Mouse (Mus musculus) limb, embryonic 13.5 days (tissue): ENCODE measurements around the gene Gipc1. TPM values are rescaled to one million over a fixed set of nuclear protein-coding genes. Genes with fewer than 3 reads are reported as not detected.
A peak's percentile ranks its signal among the peaks of the same experiment; 100 is the strongest.

ENCODE experiments used
- ATAC-seq: fragments of 200-750 bp; cut with Nextera tagmentation; 2 replicates; pipeline ENCODE4 v1.8.0; 2017; ENCODE audit warnings: low read depth, moderate number of reproducible peaks, moderate TSS enrichment; ENCODE audit not compliant: low FRiP score
- H3K27ac ChIP-seq: fragments of 300-500 bp; sonication (generic); 2 replicates; pipeline ENCODE4 v1.5.1; 2015; ENCODE audit warnings: inconsistent platforms, mild to moderate bottlenecking, moderate library complexity
- H3K27me3 ChIP-seq: fragments of 300-500 bp; sonication (generic); 2 replicates; pipeline ENCODE4 v1.6.1; 2015; ENCODE audit warnings: mild to moderate bottlenecking, inconsistent platforms
- H3K36me3 ChIP-seq: fragments of 300-500 bp; sonication (generic); 2 replicates; pipeline ENCODE4 v1.6.1; 2015; ENCODE audit warnings: inconsistent platforms, mild to moderate bottlenecking, moderate library complexity
- H3K4me1 ChIP-seq: fragments of 300-500 bp; sonication (generic); 2 replicates; pipeline ENCODE4 v1.6.1; 2015; ENCODE audit warnings: inconsistent platforms
- H3K4me2 ChIP-seq: fragments of 300-500 bp; sonication (generic); replicated peaks from 2 replicates; pipeline ENCODE4 v1.6.1; 2015; ENCODE audit warnings: inconsistent platforms, mild to moderate bottlenecking, moderate library complexity
- H3K4me3 ChIP-seq: fragments of 300-500 bp; sonication (generic); 2 replicates; pipeline ENCODE4 v1.5.1; 2015; ENCODE audit warnings: moderate library complexity, mild to moderate bottlenecking, inconsistent platforms
- H3K9ac ChIP-seq: fragments of 300-500 bp; sonication (generic); 2 replicates; pipeline ENCODE4 v1.6.1; 2015; ENCODE audit warnings: mild to moderate bottlenecking, inconsistent platforms
- H3K9me3 ChIP-seq: fragments of 300-500 bp; sonication (generic); 2 replicates; pipeline ENCODE4 v1.6.1; 2016; ENCODE audit warnings: inconsistent platforms
- WGBS: fragments of 180-500 bp; shearing (Covaris S2); methylation state at CpG from one replicate; pipeline ENCODE4 v1.1.7; 2015; 5-methylcytosine and 5-hydroxymethylcytosine counted together
- polyA plus RNA-seq: library from polyadenylated mRNA; unstranded; fragments of >200 nt; fragmentation: Nextera tagmentation; extraction: Ambion mirVana; gene quantifications from 2 replicates; pipeline ENCODE4 v1.2.1, GENCODE M21; 2015

Gipc1 gene
- polyA plus RNA-seq, 1 experiment from 2014 or later: 167 TPM

DNA sequence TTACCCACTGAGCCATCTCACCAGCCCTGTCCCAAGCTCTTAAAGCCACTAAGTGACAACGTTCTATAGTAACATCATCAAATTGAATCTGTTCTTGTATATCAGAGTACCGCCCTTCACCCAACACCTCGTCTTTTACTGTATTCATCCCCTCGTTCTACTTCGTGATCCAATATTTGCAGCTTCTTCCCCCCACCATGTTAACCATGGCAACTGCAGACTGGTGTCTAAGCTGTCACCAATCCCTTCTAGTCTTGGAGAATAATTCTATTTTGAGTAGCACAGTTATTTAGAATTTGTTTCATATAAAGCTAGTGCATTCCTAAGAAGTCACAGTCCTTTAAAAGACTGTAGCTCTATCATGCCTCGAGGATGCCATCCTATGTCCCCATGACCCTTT, 36.8 kb downstream of the Gipc1 start:
- peaks cover 66% of the 10 kb centered on the region for H3K36me3 ChIP-seq

DNA sequence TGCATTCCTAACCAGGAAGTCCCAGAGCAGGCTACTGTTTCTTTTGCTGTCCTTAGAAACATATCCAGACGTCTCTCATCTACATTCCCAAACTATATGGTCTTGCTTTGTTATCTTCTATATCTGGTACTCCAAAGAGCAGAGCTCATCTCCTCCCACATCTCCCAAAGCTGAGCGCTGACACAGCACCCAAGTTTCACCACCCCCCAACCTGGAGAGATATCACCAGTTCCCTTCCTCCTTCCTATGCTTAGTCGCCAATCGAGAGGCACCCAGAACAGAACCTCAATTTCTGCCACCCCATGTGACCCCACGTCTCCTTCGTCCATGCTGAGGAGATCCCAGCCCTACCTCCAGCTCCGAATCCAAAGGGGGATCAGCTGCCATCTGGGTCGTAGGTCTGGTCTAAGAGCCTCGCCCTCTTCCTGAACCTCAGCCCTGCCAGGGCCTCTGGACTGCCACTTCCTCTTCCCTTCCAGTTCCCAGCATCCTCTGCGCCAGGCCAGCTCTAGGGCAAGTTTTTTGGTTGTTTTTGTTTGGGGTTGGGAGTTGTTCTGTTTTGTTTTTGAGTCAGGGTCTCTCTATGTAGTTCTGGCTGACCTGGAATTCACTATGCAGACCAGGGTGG, 41.2 kb downstream of the Gipc1 start:
- ATAC-seq: no peak
- H3K4me1 ChIP-seq: peaks cover 20% of the 10 kb centered on the region
- peaks cover 39% of the 10 kb centered on the region for H3K36me3 ChIP-seq
- 81% methylated on average over 10 of the region's 10 CpGs for WGBS
- H3K9ac ChIP-seq: no peak overlapping the region
- H3K27me3 ChIP-seq: no peaks in the 10 kb centered on the region
- no peak overlapping the region for H3K27ac ChIP-seq
- H3K4me3 ChIP-seq: no peak overlapping the region
- no peaks in the 10 kb centered on the region for H3K9me3 ChIP-seq
- no peak overlapping the region for H3K4me2 ChIP-seq

More for the DNA sequence above, 36.8 kb downstream of the Gipc1 start:
- H3K9ac ChIP-seq: no peak overlapping the region
- no peaks in the 10 kb centered on the region for H3K9me3 ChIP-seq
- H3K4me2 ChIP-seq: no peak overlapping the region
- H3K4me3 ChIP-seq: no peak overlapping the region
- H3K27ac ChIP-seq: no peak overlapping the region
- no peaks in the 10 kb centered on the region for H3K27me3 ChIP-seq
- WGBS: 89% methylated on average over 6 of the region's 6 CpGs
- no peak for ATAC-seq
- H3K4me1 ChIP-seq: peaks cover 4% of the 10 kb centered on the region; the same call in 1 of the 2 replicates

DNA sequence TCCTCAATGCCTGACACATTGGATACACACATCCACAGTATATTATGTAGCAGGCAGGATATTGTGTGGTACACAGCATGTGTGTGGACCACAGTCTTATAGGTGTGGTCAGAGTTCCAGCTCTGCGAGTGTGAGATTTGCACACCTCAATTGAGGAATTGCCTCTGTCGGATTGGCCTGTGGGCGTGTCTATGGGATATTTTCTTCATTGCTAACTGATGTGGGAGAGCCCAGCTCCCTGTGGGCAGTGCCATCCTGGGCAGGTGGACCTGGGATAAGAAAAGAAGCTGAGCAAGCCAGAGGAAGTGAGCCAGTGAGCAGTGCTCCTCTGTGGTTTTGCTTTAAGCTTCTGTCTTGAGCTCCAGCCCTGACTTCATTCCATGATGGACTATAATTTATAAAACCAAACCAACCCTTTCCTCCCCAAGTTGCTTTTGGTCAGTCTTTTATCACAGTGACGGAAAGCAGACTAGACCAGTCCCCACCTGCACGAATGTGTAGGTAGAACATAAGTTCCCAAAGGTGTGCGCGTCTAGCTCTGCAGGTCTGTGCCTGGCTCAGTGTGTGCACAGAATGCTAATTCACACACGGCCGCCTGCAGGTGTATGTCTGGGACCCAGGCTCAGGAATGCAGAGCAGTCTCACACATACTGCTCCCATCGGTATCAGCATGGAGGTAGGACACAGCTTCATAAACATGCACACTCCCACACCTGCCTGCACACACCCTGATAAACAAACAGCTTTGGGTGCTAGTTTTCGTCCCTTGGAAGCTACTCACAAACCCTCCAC, 42.1 kb downstream of the Gipc1 start:
- Histone ChIP-seq H3K9me3 (no peaks in the 10 kb centered on the region), H3K4me1 (peaks cover 23% of the 10 kb centered on the region), H3K4me2 (no peak overlapping the region), H3K4me3 (no peak overlapping the region), H3K27me3 (no peaks in the 10 kb centered on the region), H3K9ac (no peak overlapping the region), H3K27ac (no peak overlapping the region), H3K36me3 (peaks cover 32% of the 10 kb centered on the region)
- WGBS: 82% methylated on average over 11 of the region's 11 CpGs
- ATAC-seq: no peak

DNA sequence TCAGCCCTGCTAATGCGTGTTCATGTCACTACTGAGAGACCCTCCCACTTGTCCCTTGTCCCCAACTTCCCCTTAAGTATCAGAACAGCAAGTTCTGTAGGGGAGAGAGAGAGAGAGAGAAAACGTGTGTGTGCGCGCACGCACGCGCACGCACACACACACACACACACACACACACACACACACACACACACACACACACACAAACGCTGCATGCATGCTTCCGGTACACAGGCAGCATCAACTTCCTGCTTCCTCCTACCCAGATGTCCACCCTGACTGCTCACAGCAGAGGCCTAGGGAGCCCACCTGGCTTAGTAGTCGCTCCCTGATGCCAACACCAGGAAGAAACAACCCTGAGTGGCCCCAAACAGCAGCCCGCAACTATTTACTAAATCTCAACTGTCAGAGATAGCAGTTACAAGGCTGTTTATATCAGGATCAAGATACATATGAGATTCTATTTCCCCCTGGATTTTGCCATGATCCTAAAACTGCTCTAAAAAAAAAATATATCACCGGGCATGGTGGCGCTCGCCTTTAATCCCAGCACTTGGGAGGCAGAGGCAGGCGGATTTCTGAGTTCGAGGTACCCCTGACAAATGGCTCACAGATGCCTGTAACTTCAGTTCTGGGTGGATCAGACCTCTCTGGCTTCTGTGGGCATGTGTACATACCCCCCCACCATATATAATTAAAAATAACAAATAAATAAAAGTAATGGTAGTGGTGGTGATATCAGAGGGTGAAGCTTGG, 43.1 kb downstream of the Gipc1 start:
- Histone ChIP-seq H3K27me3 (no peaks in the 10 kb centered on the region), H3K4me1 (peaks cover 31% of the 10 kb centered on the region), H3K4me2 (no peak overlapping the region), H3K9ac (no peak overlapping the region), H3K9me3 (no peaks in the 10 kb centered on the region), H3K36me3 (peaks cover 25% of the 10 kb centered on the region), H3K4me3 (no peak overlapping the region), H3K27ac (no peak overlapping the region)
- ATAC-seq: no peak
- WGBS: 85% methylated on average over 10 of the region's 17 CpGs

DNA sequence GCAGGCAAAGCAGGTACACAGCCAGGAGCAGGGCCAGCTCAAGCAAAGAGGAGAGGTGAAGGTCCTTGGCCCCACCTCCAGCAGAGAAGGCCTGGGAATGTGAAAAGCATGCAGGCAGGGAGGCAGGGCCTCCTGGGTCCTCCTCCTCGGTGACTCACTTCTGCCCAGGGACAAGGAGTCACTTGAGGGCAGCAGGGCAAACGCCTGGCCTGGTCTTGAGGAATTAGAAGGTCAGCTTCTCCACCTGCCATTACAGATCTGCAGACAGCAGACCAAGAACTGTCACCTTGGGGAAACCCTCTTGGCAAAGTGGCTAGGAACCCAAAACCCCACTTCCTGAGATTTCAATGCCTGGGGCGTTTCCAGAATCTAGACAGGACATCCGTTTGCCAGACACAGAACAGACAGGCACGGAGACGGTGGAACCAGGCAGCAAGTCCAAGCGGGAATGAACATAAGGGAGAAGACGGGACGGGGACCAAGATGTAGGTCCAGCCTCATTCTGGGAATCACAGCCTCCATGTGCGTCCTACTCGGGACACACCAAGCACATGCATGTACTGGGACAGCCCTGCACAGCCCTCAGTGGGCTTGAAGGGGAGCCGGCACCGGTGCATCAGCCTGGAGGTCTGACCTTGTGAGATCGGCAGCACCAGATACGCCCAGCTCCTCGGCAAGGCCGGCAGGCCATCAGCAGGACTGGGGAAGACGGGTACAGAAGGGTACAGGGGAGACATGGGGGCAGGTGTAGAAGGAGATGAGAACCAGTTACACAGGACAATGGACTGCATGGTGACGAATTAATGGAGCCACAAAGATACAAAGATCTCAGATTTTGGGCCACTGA, 45.1 kb downstream of the Gipc1 start:
- peak overlapping the region; percentile 96 for H3K4me2 ChIP-seq
- ATAC-seq: no peak
- no peaks in the 10 kb centered on the region for H3K9me3 ChIP-seq
- 51% methylated on average over 19 of the region's 19 CpGs for WGBS
- no peaks in the 10 kb centered on the region for H3K27me3 ChIP-seq
- peaks cover 4% of the 10 kb centered on the region for H3K36me3 ChIP-seq
- peaks cover 31% of the 10 kb centered on the region for H3K4me1 ChIP-seq
- H3K9ac ChIP-seq: peak overlapping the region; percentile 95; the same call in 1 of the 2 replicates
- peak overlapping the region; percentile 22; the same call in 1 of the 2 replicates for H3K27ac ChIP-seq
- H3K4me3 ChIP-seq: peak overlapping the region; percentile 87

DNA sequence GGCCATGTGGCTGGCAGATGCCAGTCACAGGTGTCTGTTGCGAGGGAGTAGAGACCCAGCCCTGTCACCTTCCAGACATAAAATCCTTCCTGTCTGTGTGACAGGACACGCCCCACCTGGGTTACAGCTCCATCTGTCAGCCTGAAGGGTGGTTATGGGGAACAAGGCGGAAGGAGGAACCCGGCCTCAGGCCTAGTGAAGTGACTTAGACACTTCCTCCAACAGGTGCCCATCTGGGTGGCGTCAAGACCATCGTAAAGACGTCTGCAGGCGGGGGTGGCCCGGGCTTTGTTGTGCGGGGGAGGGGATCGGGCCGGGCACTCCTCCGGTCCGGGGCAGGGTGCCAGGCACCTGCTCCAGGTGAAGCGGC, 45.8 kb downstream of the Gipc1 start:
- Histone ChIP-seq H3K4me1 (peaks cover 31% of the 10 kb centered on the region), H3K4me3 (peak overlapping the region; percentile 87), H3K36me3 (no peaks in the 10 kb centered on the region), H3K9me3 (no peaks in the 10 kb centered on the region), H3K27me3 (no peaks in the 10 kb centered on the region), H3K4me2 (peak overlapping the region; percentile 96), H3K27ac (peak overlapping the region; percentile 56; the same call in 1 of the 2 replicates), H3K9ac (peak overlapping the region; percentile 95)
- 0 out of 2 replicates have a peak, but pooled peaks have one; percentile 7 for ATAC-seq
- 2% methylated on average over 15 of the region's 15 CpGs for WGBS

DNA sequence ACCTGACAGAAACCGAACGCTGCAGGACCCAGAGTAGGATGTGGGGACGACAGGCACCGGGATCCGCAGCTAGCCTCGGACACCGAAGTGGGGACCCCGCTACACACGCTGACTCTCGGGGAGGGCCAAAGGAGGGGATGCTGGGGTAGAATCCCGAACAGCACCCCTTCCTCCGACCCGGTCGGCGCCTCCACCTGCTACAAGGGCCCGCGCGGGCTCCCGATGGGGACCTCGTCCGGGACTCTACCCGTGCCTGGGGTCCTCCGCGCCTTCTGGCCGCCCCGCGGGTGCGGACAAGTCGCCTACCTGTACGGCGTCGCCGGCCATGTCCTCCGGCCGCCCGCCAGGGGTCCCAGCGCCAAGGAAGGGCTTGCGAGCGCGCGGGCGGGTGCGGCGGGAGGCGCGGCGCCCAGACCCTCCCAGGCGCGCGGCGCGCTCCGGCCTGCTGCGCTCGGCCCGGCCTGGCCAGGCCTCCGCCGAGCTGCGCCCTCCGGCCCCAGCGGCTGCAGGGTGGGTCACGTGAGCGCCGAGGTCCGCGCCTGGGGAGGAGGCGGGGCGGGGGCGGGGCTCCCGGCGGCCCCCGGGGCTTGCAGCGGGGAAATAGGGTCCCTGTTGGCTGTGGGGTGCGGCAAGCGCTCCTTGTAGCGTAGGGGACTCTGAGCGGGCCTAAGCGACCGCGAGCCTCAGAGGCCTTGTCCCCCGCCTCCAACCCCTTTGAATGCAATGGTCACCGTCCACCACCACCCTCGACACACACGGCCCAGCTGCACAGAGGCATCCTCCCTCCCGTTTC, 46.4 kb downstream of the Gipc1 start, which contains the start of gene Pkn1:
Gene Pkn1 (minus strand): TSS at position 519 of the 793 bp plus-strand sequence.
- Histone ChIP-seq H3K4me3 (peak within 1 kb of the TSS; percentile 87), H3K9ac (peak within 1 kb of the TSS; percentile 95), H3K4me2 (peak within 1 kb of the TSS; percentile 96), H3K27me3 (no peaks in the 10 kb centered on the region), H3K36me3 (no peaks in the 10 kb centered on the region), H3K9me3 (no peaks in the 10 kb centered on the region), H3K4me1 (peaks cover 30% of the 10 kb centered on the region), H3K27ac (peak within 1 kb of the TSS; percentile 56; the same call in 1 of the 2 replicates)
- WGBS: under 1% methylated on average over 62 of the region's 85 CpGs
- ATAC-seq: peak; percentile 89

DNA sequence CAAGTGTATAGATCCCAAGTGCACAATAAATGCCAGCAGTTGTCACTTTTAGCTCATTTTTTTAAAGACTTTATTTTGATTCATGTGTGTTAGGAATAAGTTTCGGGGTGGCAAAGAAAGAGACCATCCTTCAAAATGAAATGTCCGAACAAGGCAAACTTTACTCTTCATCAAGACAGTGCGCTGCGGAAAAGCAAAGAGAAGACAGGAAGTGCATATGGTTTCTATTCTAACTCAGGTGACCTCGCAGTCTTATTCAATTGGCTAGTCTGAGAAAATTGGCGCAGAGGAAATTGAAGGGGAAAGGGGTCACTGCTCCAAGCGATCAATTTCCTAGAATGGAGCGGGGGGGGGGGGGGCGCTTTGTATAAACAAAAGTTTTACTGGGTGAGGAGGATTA, 47.1 kb downstream of the Gipc1 start:
- Histone ChIP-seq H3K9me3 (no peaks in the 10 kb centered on the region), H3K9ac (peak overlapping the region; percentile 95), H3K4me1 (peaks cover 27% of the 10 kb centered on the region), H3K4me2 (peak overlapping the region; percentile 96), H3K27ac (peak overlapping the region; percentile 56; the same call in 1 of the 2 replicates), H3K36me3 (no peaks in the 10 kb centered on the region), H3K4me3 (peak overlapping the region; percentile 87), H3K27me3 (no peaks in the 10 kb centered on the region)
- no peak for ATAC-seq
- WGBS: 14% methylated on average over 9 of the region's 9 CpGs

DNA sequence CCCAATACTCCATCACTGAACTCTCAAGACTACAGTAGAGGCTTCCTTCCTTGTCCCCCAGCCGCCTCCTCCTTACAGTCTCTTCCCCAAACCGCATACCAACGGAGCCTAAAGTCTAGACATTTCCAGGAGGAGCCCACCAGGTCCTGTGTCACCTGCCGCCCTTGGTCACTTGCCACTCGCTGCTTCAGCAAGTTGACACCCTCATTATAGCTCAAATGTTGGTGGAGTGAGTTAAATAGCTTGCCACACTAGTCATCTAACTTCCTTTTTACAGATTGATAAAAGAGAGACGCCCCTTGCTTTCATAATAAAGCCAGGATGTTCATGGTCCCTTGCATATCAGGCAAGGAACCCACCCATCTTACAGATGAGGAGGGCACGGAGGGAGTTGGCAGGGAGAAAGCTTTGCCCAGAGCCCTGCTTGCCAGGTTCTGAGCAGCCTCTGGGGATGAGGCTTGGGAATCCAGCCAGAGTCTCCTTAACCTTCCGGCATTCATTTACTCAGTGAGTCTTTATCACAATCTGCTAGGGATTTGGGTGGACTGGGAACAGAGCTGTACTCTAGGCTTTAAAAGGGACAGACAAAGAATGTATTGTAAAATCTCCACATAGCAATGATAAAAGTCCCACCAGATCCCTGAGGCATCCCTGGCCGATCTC, 48.1 kb downstream of the Gipc1 start:
- H3K9ac ChIP-seq: no peak overlapping the region
- H3K27ac ChIP-seq: no peak overlapping the region
- no peak overlapping the region for H3K4me2 ChIP-seq
- no peaks in the 10 kb centered on the region for H3K36me3 ChIP-seq
- H3K4me1 ChIP-seq: peaks cover 27% of the 10 kb centered on the region
- no peak for ATAC-seq
- H3K4me3 ChIP-seq: no peak overlapping the region
- H3K27me3 ChIP-seq: no peaks in the 10 kb centered on the region
- 79% methylated on average over 9 of the region's 9 CpGs for WGBS
- no peaks in the 10 kb centered on the region for H3K9me3 ChIP-seq

DNA sequence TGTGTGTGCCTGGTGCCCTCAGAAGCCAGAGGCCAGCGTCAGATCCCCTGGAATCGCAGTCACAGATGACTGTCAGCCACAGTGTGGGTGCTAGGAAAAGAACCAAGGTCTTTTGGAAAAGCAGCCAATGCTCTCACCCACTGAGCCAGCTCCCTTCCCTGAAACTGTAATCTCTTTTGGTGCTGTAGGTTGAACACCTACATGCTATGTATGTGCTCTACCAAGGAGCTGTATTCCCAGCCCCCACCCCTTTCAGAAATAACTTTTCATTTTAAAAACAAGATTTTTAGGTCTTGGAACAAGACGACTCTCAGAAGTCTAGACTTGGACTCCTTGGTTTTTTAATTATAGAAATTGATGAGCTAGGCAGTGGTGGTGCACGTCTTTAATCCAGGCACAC, 50.9 kb downstream of the Gipc1 start:
- Histone ChIP-seq H3K4me3 (no peak overlapping the region), H3K27me3 (no peaks in the 10 kb centered on the region), H3K9me3 (no peaks in the 10 kb centered on the region), H3K9ac (no peak overlapping the region), H3K4me2 (no peak overlapping the region), H3K4me1 (peaks cover 13% of the 10 kb centered on the region), H3K27ac (no peak overlapping the region), H3K36me3 (no peaks in the 10 kb centered on the region)
- WGBS: 83% methylated on average over 4 of the region's 4 CpGs
- ATAC-seq: no peak
